Mouse (Mus musculus) C2C12 (cell line): ENCODE data around the gene Hint3.

Experiments used
- CEBPB ChIP-seq: IDR thresholded peaks from one replicate; pipeline ENCODE4 v1.6.1; 2011; ENCODE audit warnings: low read depth, mild to moderate bottlenecking, control low read depth, moderate library complexity
- CTCF ChIP-seq: IDR thresholded peaks from one replicate; pipeline ENCODE4 v1.5.1; 2011; ENCODE audit not compliant: control insufficient read depth, insufficient read depth, insufficient read length
- FOSL1 ChIP-seq: IDR thresholded peaks from one replicate; pipeline ENCODE4 v1.8.0; 2011; ENCODE audit warnings: mild to moderate bottlenecking, low read length; ENCODE audit not compliant: poor library complexity, insufficient read depth, severe bottlenecking
- MAX ChIP-seq: IDR thresholded peaks from one replicate; pipeline ENCODE4 v1.6.1; 2011; ENCODE audit warnings: mild to moderate bottlenecking, control low read depth
- MYOD1 ChIP-seq: IDR thresholded peaks from one replicate; pipeline ENCODE4 v1.6.1; 2011; ENCODE audit warnings: low read depth; ENCODE audit not compliant: control insufficient read depth, insufficient read length
- MYOG ChIP-seq: IDR thresholded peaks from one replicate; pipeline ENCODE4 v1.6.1; 2011; ENCODE audit not compliant: control insufficient read depth, insufficient read length; ENCODE audit errors: extremely low read depth
- USF1 ChIP-seq: IDR thresholded peaks from one replicate; pipeline ENCODE4 v1.6.1; 2011; ENCODE audit warnings: low read depth, mild to moderate bottlenecking, control low read depth, moderate library complexity

DNA sequence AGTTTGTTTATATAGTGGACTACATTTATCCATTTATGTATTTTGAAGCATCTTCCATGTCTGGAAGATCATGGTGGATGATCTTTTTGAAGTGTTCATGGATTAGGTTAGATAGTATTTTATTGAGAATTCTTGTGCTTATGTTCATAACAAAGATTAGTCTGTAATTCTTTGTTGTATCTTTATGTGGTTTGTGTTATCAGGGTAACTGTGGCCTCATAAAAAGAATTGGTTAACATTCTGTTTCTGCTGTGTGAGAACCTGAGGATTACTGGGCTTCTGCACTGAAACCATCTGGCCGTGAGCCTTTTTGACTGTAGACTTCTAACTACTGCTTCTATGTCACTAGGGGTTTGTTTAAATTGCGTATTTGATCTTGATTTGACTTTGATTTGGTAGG, 37.1 kb upstream of the Hint3 start:
- no peak for TF ChIP-seq CTCF
- no peak for TF ChIP-seq USF1
- no peak for TF ChIP-seq FOSL1
- no peak for TF ChIP-seq MAX
- TF ChIP-seq MYOD1: no peak
- no peak for TF ChIP-seq MYOG
- no peak for TF ChIP-seq CEBPB
